Mouse (Mus musculus) C2C12 (cell line): Measurements from ENCODE around the gene Lpgat1.

Source experiments
- CTCF ChIP-seq: IDR thresholded peaks from one replicate; pipeline ENCODE4 v1.5.1; 2011; ENCODE audit not compliant: control insufficient read depth, insufficient read depth, insufficient read length
- FOSL1 ChIP-seq: IDR thresholded peaks from one replicate; pipeline ENCODE4 v1.8.0; 2011; ENCODE audit warnings: mild to moderate bottlenecking, low read length; ENCODE audit not compliant: poor library complexity, insufficient read depth, severe bottlenecking
- MAX ChIP-seq: IDR thresholded peaks from one replicate; pipeline ENCODE4 v1.6.1; 2011; ENCODE audit warnings: mild to moderate bottlenecking, control low read depth
- MYOG ChIP-seq: IDR thresholded peaks from one replicate; pipeline ENCODE4 v1.6.1; 2011; ENCODE audit not compliant: control insufficient read depth, insufficient read length; ENCODE audit errors: extremely low read depth

- no peak for TF ChIP-seq CTCF
- TF ChIP-seq MAX, result no peak
- no peak for TF ChIP-seq MYOG
- TF ChIP-seq FOSL1, result no peak
Observed at GRCm38 (mm10) chr1:191811774-191812173, 94.1 kb downstream of the Lpgat1 start.
